Mouse (Mus musculus) hindbrain, embryonic 12.5 days (tissue): ENCODE data around the gene Nr4a2. TPM values are rescaled to one million over a fixed set of nuclear protein-coding genes. Genes with fewer than 3 reads are reported as not detected.

ENCODE experiments used
- ATAC-seq: fragments of 200-750 bp; cut with Nextera tagmentation; 2 replicates; pipeline ENCODE4 v1.8.0; 2017; ENCODE audit warnings: moderate TSS enrichment; ENCODE audit not compliant: low FRiP score
- H3K27ac ChIP-seq: fragments of 300-500 bp; sonication (generic); 2 replicates; pipeline ENCODE4 v1.5.1; 2016; ENCODE audit warnings: mild to moderate bottlenecking
- H3K27me3 ChIP-seq: fragments of 300-500 bp; sonication (generic); 2 replicates; pipeline ENCODE4 v1.6.1; 2016; ENCODE audit warnings: mild to moderate bottlenecking
- H3K36me3 ChIP-seq: fragments of 300-500 bp; sonication (generic); 2 replicates; pipeline ENCODE4 v1.6.1; 2016; ENCODE audit warnings: mild to moderate bottlenecking
- H3K4me1 ChIP-seq: fragments of 300-500 bp; sonication (generic); 2 replicates; pipeline ENCODE4 v1.6.1; 2016
- H3K4me2 ChIP-seq: fragments of 300-500 bp; sonication (generic); replicated peaks from 2 replicates; pipeline ENCODE4 v1.6.1; 2016; ENCODE audit warnings: mild to moderate bottlenecking
- H3K4me3 ChIP-seq: fragments of 300-500 bp; sonication (generic); 2 replicates; pipeline ENCODE4 v1.5.1; 2016; ENCODE audit warnings: mild to moderate bottlenecking
- H3K9ac ChIP-seq: fragments of 300-500 bp; sonication (generic); 2 replicates; pipeline ENCODE4 v1.6.1; 2016; ENCODE audit warnings: mild to moderate bottlenecking, moderate library complexity
- H3K9me3 ChIP-seq: fragments of 300-500 bp; sonication (generic); replicated peaks from 2 replicates; pipeline ENCODE4 v1.6.1; 2016; ENCODE audit warnings: mild to moderate bottlenecking
- WGBS: fragments of 180-500 bp; shearing (Covaris S2); methylation state at CpG from one replicate; pipeline ENCODE4 v1.1.7; 2016; 5-methylcytosine and 5-hydroxymethylcytosine counted together
- polyA plus RNA-seq: library from polyadenylated mRNA; unstranded; fragments of >200 nt; fragmentation: Nextera tagmentation; extraction: Ambion mirVana; gene quantifications from 2 replicates; pipeline ENCODE4 v1.2.1, GENCODE M21; 2016

Gene Nr4a2
- polyA plus RNA-seq, 1 experiment from 2014 or later: 21.3 TPM

- no peak overlapping the region for H3K4me2 ChIP-seq
- no peaks in the 10 kb centered on the region for H3K9me3 ChIP-seq
- no peak overlapping the region for H3K9ac ChIP-seq
- H3K4me1 ChIP-seq: no peaks in the 10 kb centered on the region
- ATAC-seq: no peak
- H3K27me3 ChIP-seq: no peaks in the 10 kb centered on the region
- no peak overlapping the region for H3K4me3 ChIP-seq
- no peaks in the 10 kb centered on the region for H3K36me3 ChIP-seq
- WGBS: 76% methylated on average over 1 of the region's 1 CpGs
- H3K27ac ChIP-seq: no peak overlapping the region
Observed at GRCm38 (mm10) chr2:57063480-57063879, 60.3 kb downstream of the Nr4a2 start.

Other genes with a start within 250 kb of the Nr4a2 start
- 17.4 and 18.9 TPM in 2 replicates for gene Gpd2, start 113.6 kb upstream of the Nr4a2 start, polyA plus RNA-seq